Mouse (Mus musculus): ENCODE measurements around the gene Psmg3. TPM values are rescaled to one million over a fixed set of nuclear protein-coding genes. Genes with fewer than 3 reads are reported as not detected.

Gene Psmg3
- polyA plus RNA-seq, 1 experiment: 57.7 TPM

DNA sequence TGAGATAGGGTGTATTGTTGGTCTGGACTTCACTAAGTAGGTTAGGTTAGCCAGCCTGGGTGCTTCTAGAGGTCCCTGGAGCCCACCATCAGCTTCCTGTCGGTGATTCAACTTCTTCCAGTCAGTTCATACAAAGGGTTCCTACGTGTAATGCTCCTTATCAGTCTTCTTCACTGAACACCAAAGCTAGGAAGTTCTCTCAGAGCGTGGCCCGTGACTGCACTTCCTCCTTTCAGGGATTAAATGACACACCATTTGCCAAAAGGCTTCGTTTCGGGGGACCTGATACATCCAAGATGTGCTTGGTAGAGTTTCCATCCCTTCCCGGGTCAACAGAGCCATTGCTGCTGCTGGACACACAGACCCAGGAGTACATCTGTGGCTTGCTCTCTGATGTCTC lies 5.4 kb upstream of the Psmg3 start:
- Histone ChIP-seq H3K4me2 (ENCODE audit: low read depth) (no peak overlapping the region), H3K27me3 (ENCODE audit: control insufficient read depth, insufficient read depth, insufficient read length) (peaks cover 18% of the 10 kb centered on the region), H3K4me3 (no peak overlapping the region), H3K36me3 (ENCODE audit: control insufficient read depth, insufficient read depth) (no peaks in the 10 kb centered on the region), H3ac (ENCODE audit: control insufficient read depth, insufficient read length) (no peak overlapping the region), H3K79me2 (ENCODE audit: control insufficient read depth, insufficient read depth) (no peaks in the 10 kb centered on the region)
- no peak for TF ChIP-seq E2F4 (IDR thresholded peaks at IDR 0.05; ENCODE audit: insufficient read depth)

DNA sequence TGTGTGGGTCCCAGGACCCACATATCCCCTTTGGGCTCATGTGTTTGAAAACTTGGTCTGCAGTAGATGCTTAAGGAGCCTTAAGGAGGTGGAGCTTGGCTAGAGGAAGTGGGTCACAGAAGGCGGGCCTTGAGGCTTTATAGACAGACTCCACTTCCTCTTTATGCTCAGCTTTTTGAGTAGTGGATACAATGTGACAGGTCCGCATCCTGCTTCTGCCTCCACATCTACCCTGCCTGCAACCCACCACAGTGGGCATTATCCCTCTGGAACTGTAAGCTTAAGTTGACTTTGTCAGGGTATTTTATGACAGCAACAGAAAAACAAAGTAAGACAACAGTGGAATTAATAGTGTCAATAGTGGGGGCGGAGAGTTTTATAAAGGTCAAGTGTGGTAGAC lies 4.0 kb upstream of the Psmg3 start:
- Histone ChIP-seq H3K4me3 (no peak overlapping the region), H3K79me2 (ENCODE audit: control insufficient read depth, insufficient read depth) (peaks cover 8% of the 10 kb centered on the region), H3K4me2 (ENCODE audit: low read depth) (peak overlapping the region; percentile 6), H3ac (ENCODE audit: control insufficient read depth, insufficient read length) (no peak overlapping the region), H3K36me3 (ENCODE audit: control insufficient read depth, insufficient read depth) (no peaks in the 10 kb centered on the region), H3K27me3 (ENCODE audit: control insufficient read depth, insufficient read depth, insufficient read length) (peaks cover 8% of the 10 kb centered on the region)
- TF ChIP-seq REST (IDR thresholded peaks at IDR 0.05; ENCODE audit: insufficient read depth, insufficient read length) (no peak), MAX (IDR thresholded peaks at IDR 0.05; ENCODE audit: low read depth) (no peak)

DNA sequence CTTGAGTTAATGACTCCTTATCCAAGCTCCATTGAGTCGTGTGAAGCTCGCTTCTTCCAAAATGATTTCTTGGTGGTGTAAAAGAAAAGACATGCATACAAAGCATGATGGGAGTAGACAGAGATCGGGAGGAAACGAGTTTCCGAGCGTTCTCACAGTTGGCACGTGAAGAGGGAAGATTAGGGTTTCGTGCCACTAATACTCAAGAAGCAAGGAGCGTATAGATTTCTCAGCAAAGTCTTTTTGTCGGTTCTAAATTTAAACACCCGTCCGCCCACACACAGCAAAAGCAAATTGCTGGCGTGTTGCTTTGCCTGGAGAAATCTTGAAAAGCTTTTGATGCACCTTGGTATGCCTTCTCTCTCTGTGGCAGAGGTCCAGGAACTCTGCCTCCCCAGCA lies 2.7 kb upstream of the Psmg3 start:
- no peak overlapping the region for H3K4me3 ChIP-seq
- peaks cover 14% of the 10 kb centered on the region for H3K79me2 ChIP-seq (ENCODE audit: control insufficient read depth, insufficient read depth)
- TF ChIP-seq SRF (IDR thresholded peaks at IDR 0.05; ENCODE audit: control insufficient read depth, insufficient read length, low read depth) (no peak), MYOG (IDR thresholded peaks at IDR 0.05; ENCODE audit: control insufficient read depth in 1 of 3, insufficient read depth in 1 of 3, insufficient read length in 2 of 3, low read depth in 2 of 3) (no peak), CEBPB (IDR thresholded peaks at IDR 0.05; ENCODE audit: insufficient read depth, poor library complexity, severe bottlenecking) (no peak), TCF3 (IDR thresholded peaks at IDR 0.05; ENCODE audit: insufficient read length, low read depth) (no peak), MYOD1 (IDR thresholded peaks at IDR 0.05; ENCODE audit: control insufficient read depth in 1 of 3, insufficient read length in 2 of 3, low read depth in 2 of 3) (no peak)
- peak overlapping the region; percentile 25 for H3K4me2 ChIP-seq (ENCODE audit: low read depth)
- H3K36me3 ChIP-seq (ENCODE audit: control insufficient read depth, insufficient read depth): no peaks in the 10 kb centered on the region
- H3K27me3 ChIP-seq (ENCODE audit: control insufficient read depth, insufficient read depth, insufficient read length): no peaks in the 10 kb centered on the region
- no peak overlapping the region for H3ac ChIP-seq (ENCODE audit: control insufficient read depth, insufficient read length)

DNA sequence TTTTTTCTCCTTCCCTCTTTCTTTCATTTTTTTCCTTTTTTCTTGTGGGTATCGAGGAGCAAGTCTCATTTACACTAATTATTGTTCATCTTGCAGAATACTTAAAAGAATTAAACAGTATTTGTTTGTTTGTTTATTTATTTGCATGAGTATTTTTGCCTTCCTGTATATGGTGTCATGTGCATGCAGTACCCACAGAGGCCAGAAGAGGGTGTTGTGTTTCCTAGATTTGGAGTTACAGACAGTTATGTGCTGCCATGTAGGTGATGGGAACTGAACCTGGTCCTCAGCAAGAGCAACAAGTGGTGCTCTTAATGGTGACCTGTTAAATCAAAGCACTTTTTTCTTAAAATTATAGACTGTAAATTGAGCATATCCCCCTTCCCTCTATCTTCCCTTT lies 908 bp upstream of the Psmg3 start:
- no peak for TF ChIP-seq POLR2A (IDR thresholded peaks at IDR 0.05; ENCODE audit: insufficient read length, low read depth)
- no peak for TF ChIP-seq TCF3 (IDR thresholded peaks at IDR 0.05; ENCODE audit: insufficient read length, low read depth)
- TF ChIP-seq E2F4 (IDR thresholded peaks at IDR 0.05; ENCODE audit: insufficient read depth): no peak
- no peak for TF ChIP-seq POLR2AphosphoS2 (IDR thresholded peaks at IDR 0.05; ENCODE audit: insufficient read length, low read depth)
- TF ChIP-seq MAX (IDR thresholded peaks at IDR 0.05; ENCODE audit: low read depth): no peak
- no peak for TF ChIP-seq CEBPB (IDR thresholded peaks at IDR 0.05; ENCODE audit: insufficient read depth, poor library complexity, severe bottlenecking)
- TF ChIP-seq TCF12 (IDR thresholded peaks at IDR 0.05; ENCODE audit: insufficient read depth, poor library complexity, severe bottlenecking): no peak
- TF ChIP-seq USF1 (IDR thresholded peaks at IDR 0.05; ENCODE audit: low read depth): no peak
- TF ChIP-seq MYOD1 (IDR thresholded peaks at IDR 0.05; ENCODE audit: control insufficient read depth in 1 of 3, insufficient read length in 2 of 3, low read depth in 2 of 3): no peak
- no peak for TF ChIP-seq MYOG (IDR thresholded peaks at IDR 0.05; ENCODE audit: control insufficient read depth in 1 of 3, insufficient read depth in 1 of 3, insufficient read length in 2 of 3, low read depth in 2 of 3)
- no peak for TF ChIP-seq SRF (IDR thresholded peaks at IDR 0.05; ENCODE audit: control insufficient read depth, insufficient read length, low read depth)
- TF ChIP-seq REST (IDR thresholded peaks at IDR 0.05; ENCODE audit: insufficient read depth, insufficient read length): no peak
- Histone ChIP-seq H3K36me3 (ENCODE audit: control insufficient read depth, insufficient read depth) (peaks cover 8% of the 10 kb centered on the region), H3K27me3 (ENCODE audit: control insufficient read depth, insufficient read depth, insufficient read length) (no peaks in the 10 kb centered on the region), H3K79me2 (ENCODE audit: control insufficient read depth, insufficient read depth) (peaks cover 14% of the 10 kb centered on the region), H3K4me2 (ENCODE audit: low read depth) (no peak overlapping the region), H3ac (ENCODE audit: control insufficient read depth, insufficient read length) (no peak overlapping the region), H3K4me3 (no peak overlapping the region)

DNA sequence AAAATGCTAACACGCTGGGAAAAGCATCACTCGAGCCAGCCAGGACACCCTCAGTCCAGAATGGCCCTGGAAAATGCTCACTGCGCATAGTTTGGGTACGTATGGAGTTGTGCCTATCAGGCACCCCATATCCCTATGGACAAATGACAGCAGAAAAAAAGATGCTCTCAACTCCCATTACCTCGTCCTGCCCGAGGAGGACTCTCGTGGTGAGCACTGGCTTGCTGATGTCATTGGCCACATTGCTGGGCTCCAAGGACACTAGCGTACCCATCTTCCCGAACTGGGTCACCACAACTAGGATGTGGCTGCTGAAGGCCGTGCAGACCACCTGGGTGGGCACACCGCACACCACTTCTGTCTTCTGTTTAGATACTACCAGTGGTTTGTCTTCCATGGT lies 738 bp downstream of the Psmg3 start:
- Histone ChIP-seq H3K4me2 (ENCODE audit: low read depth) (peak overlapping the region; percentile 87), H3K27me3 (ENCODE audit: control insufficient read depth, insufficient read depth, insufficient read length) (no peaks in the 10 kb centered on the region), H3K79me2 (ENCODE audit: control insufficient read depth, insufficient read depth) (peaks cover 14% of the 10 kb centered on the region), H3K4me3 (peak overlapping the region; percentile 88), H3K36me3 (ENCODE audit: control insufficient read depth, insufficient read depth) (peaks cover 8% of the 10 kb centered on the region), H3ac (ENCODE audit: control insufficient read depth, insufficient read length) (peak overlapping the region; percentile 45)
- no peak for TF ChIP-seq REST (IDR thresholded peaks at IDR 0.05; ENCODE audit: insufficient read depth, insufficient read length)

DNA sequence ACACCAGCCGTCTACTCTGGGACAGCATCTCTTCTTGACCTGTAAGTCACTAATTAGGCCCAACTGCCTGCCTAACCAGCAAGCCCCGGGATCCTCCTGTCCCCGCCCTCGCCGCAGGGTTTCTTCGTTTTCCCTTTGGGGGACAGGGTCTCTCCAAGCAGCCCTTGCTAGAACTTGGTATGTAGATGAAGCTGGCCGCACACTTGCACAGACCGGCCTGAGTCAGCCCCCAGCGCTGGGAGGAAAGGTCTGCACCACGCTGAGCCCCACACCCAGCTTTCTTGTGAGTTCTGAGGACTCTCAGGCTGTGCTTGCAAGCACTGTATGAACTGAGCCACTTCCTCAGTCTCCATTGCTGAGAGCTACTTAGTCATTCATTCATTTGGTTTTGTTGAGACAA lies 2.2 kb downstream of the Psmg3 start:
- Histone ChIP-seq H3K27me3 (ENCODE audit: control insufficient read depth, insufficient read depth, insufficient read length) (no peaks in the 10 kb centered on the region), H3ac (ENCODE audit: control insufficient read depth, insufficient read length) (no peak overlapping the region), H3K36me3 (ENCODE audit: control insufficient read depth, insufficient read depth) (peaks cover 8% of the 10 kb centered on the region), H3K79me2 (ENCODE audit: control insufficient read depth, insufficient read depth) (peaks cover 14% of the 10 kb centered on the region), H3K4me2 (ENCODE audit: low read depth) (no peak overlapping the region), H3K4me3 (no peak overlapping the region)
- TF ChIP-seq MAX (IDR thresholded peaks at IDR 0.05; ENCODE audit: low read depth): no peak
- no peak for TF ChIP-seq TCF3 (IDR thresholded peaks at IDR 0.05; ENCODE audit: insufficient read length, low read depth)
- TF ChIP-seq CEBPB (IDR thresholded peaks at IDR 0.05; ENCODE audit: insufficient read depth, poor library complexity, severe bottlenecking): no peak
- TF ChIP-seq USF1 (IDR thresholded peaks at IDR 0.05; ENCODE audit: low read depth): no peak
- no peak for TF ChIP-seq REST (IDR thresholded peaks at IDR 0.05; ENCODE audit: insufficient read depth, insufficient read length)
- TF ChIP-seq MYOG (IDR thresholded peaks at IDR 0.05; ENCODE audit: control insufficient read depth in 1 of 3, insufficient read depth in 1 of 3, insufficient read length in 2 of 3, low read depth in 2 of 3): no peak
